15 mouse cellular contexts compared by ENCODE assay signal in genomic region chr11:5176685-5177084, GRCm38 (mm10). TPM values are rescaled to one million over a fixed set of nuclear protein-coding genes. Genes with fewer than 3 reads are reported as not detected.
A peak's percentile ranks its signal among the peaks of the same experiment; 100 is the strongest.
DNase-seq lines count a peak whose midpoint lies in the region; ATAC-seq and TF ChIP-seq lines count a peak whose summit lies in the region.
"Had no signal": no experiment of that assay in that cellular context is flagged by ENCODE, and none has a peak within 500 bp of the region (broad histone marks: within the 10 kb centered on the region; RNA-seq: fewer than 3 reads in every experiment).

No protein-coding gene starts in this region.

- no peaks in the 10 kb centered on the region for H3K27me3 ChIP-seq in lung, embryonic 14.5 days (ENCODE audit: insufficient read depth, low read length)
- no peaks in the 10 kb centered on the region for H3K27me3 ChIP-seq in embryonic facial prominence, embryonic 14.5 days (replicated peaks; ENCODE audit: control insufficient read depth, insufficient read depth, low read length)
- H3K27me3 ChIP-seq: embryonic facial prominence, embryonic 15.5 days; forebrain, embryonic 12.5 days; heart, embryonic 15.5 days; liver, embryonic 13.5 days; midbrain, embryonic 13.5 days; Patski had no signal

- H3K4me1 ChIP-seq in lung, embryonic 14.5 days (ENCODE audit: insufficient read depth), result no peaks in the 10 kb centered on the region
- peaks cover 3% of the 10 kb centered on the region for H3K4me1 ChIP-seq in lung, adult 2 months (ENCODE audit: control insufficient read depth, insufficient read depth, low read length)
- H3K4me1 ChIP-seq in embryonic facial prominence, embryonic 14.5 days (ENCODE audit: control insufficient read depth, insufficient read depth, low read length), result no peaks in the 10 kb centered on the region; the same call in 1 of the 2 replicates
- H3K4me1 ChIP-seq: liver, embryonic 13.5 days had no signal

- 55% methylated on average over 8 of the region's 8 CpGs for WGBS in lung, embryonic 14.5 days
- 63% methylated on average over 8 of the region's 8 CpGs for WGBS in lung, adult 2 months
- 63% methylated on average over 8 of the region's 8 CpGs for WGBS in embryonic facial prominence, embryonic 14.5 days

- H3K9me3 ChIP-seq in lung, embryonic 14.5 days (ENCODE audit: low read depth, low read length), result no peaks in the 10 kb centered on the region
- H3K9me3 ChIP-seq in embryonic facial prominence, embryonic 14.5 days (ENCODE audit: control insufficient read depth, low read length), result no peaks in the 10 kb centered on the region
- H3K9me3 ChIP-seq: embryonic facial prominence, embryonic 15.5 days; forebrain, embryonic 12.5 days; heart, embryonic 15.5 days; liver, embryonic 13.5 days; midbrain, embryonic 13.5 days had no signal

- no peak overlapping the region for H3K9ac ChIP-seq in lung, embryonic 14.5 days
- no peak overlapping the region for H3K9ac ChIP-seq in embryonic facial prominence, embryonic 14.5 days (ENCODE audit: low read depth, low read length)
- H3K9ac ChIP-seq: embryonic facial prominence, embryonic 15.5 days; forebrain, embryonic 12.5 days; heart, embryonic 15.5 days; liver, embryonic 13.5 days; midbrain, embryonic 13.5 days had no signal

- TF ChIP-seq POLR2A in lung, adult 2 months (IDR thresholded peaks at IDR 0.05; ENCODE audit: borderline replicate concordance, extremely low read depth, low read depth, low read length), result no peak

- no peak overlapping the region for H3K27ac ChIP-seq in lung, embryonic 14.5 days (ENCODE audit: low read depth)
- no peak overlapping the region; the same call in 1 of the 2 replicates for H3K27ac ChIP-seq in embryonic facial prominence, embryonic 14.5 days (replicated peaks; ENCODE audit: low read depth, low read length)
- H3K27ac ChIP-seq: embryonic facial prominence, embryonic 15.5 days; forebrain, embryonic 12.5 days; heart, embryonic 15.5 days; hindbrain, postnatal 0 days; liver, embryonic 13.5 days; midbrain, embryonic 13.5 days had no signal

- DNase-seq in lung, embryonic 14.5 days, result no peak
- no peak for DNase-seq in lung, adult 2 months
- peak; percentile 24 to 39 for DNase-seq in CD8-positive naive resting alpha-beta T cell, adult 2 months (ENCODE audit: low read depth in 2 of 2, low spot score in 2 of 2)
- peak; percentile 58 for DNase-seq in embryonic facial prominence, embryonic 14.5 days (ENCODE audit: low spot score)
- DNase-seq in thymus, postnatal 25 days, result peak; percentile 68
- no peak for DNase-seq in testis, postnatal 14 days (ENCODE audit: low spot score)
- no peak for DNase-seq in embryo, embryonic 10.5 days (ENCODE audit: low spot score)
- DNase-seq: cerebellum, postnatal 36 days; liver, embryonic 13.5 days had no signal

- H3K4me2 ChIP-seq in lung, embryonic 14.5 days, result no peak overlapping the region
- no peak overlapping the region for H3K4me2 ChIP-seq in embryonic facial prominence, embryonic 14.5 days (ENCODE audit: low read depth, low read length)
- H3K4me2 ChIP-seq: embryonic facial prominence, embryonic 15.5 days; forebrain, embryonic 12.5 days; heart, embryonic 15.5 days; liver, embryonic 13.5 days; midbrain, embryonic 13.5 days had no signal

- no peak overlapping the region for H3K4me3 ChIP-seq in lung, embryonic 14.5 days (ENCODE audit: low read depth, low read length)
- no peak overlapping the region for H3K4me3 ChIP-seq in lung, adult 2 months (replicated peaks; ENCODE audit: extremely low read depth, low read depth, low read length)
- H3K4me3 ChIP-seq in embryonic facial prominence, embryonic 14.5 days (ENCODE audit: low read depth, low read length), result no peak overlapping the region
- H3K4me3 ChIP-seq: embryonic facial prominence, embryonic 15.5 days; forebrain, embryonic 12.5 days; heart, embryonic 15.5 days; liver, embryonic 13.5 days; midbrain, embryonic 13.5 days had no signal

- no peak for TF ChIP-seq CTCF in lung, embryonic 14.5 days (IDR thresholded peaks at IDR 0.05; ENCODE audit: low read depth)
- no peak for TF ChIP-seq CTCF in lung, adult 2 months (IDR thresholded peaks at IDR 0.05; ENCODE audit: insufficient read depth, low read length)

- ATAC-seq in lung, embryonic 14.5 days (ENCODE audit: insufficient read depth), result 0 out of 2 replicates have a peak, but pooled peaks have one; percentile 15
- ATAC-seq in embryonic facial prominence, embryonic 14.5 days (ENCODE audit: low read depth), result no peak
- ATAC-seq: hindbrain, postnatal 0 days; midbrain, embryonic 13.5 days; Patski had no signal

- no peaks in the 10 kb centered on the region for H3K36me3 ChIP-seq in lung, embryonic 14.5 days (ENCODE audit: insufficient read depth)
- no peaks in the 10 kb centered on the region for H3K36me3 ChIP-seq in embryonic facial prominence, embryonic 14.5 days (ENCODE audit: control insufficient read depth, insufficient read depth, low read length)
- H3K36me3 ChIP-seq: embryonic facial prominence, embryonic 15.5 days; forebrain, embryonic 12.5 days; heart, embryonic 15.5 days; liver, embryonic 13.5 days; midbrain, embryonic 13.5 days had no signal

RNA-seq across cellular contexts. Expression of gene Emid1, which starts 24.6 kb away (rescaled TPM):
- 50.7 and 52.1 TPM in 2 replicates for polyA plus RNA-seq in lung, embryonic 14.5 days (2014; fragmentation: Nextera tagmentation; extraction: Ambion mirVana)
- 31.4 and 40.2 TPM in 2 replicates for polyA plus RNA-seq in lung, adult 2 months (2012; rRNA removed)
- 38.0 and 41.9 TPM in 2 replicates for polyA plus RNA-seq in embryonic facial prominence, embryonic 14.5 days (2014; fragmentation: Nextera tagmentation; extraction: Ambion mirVana)
- polyA plus RNA-seq: Patski had no signal

Comparison
In these comparisons a context has a peak if more than half of its experiments do, and no peak if none do; other contexts are left out.
1. DNase-seq: peak in CD8-positive naive resting alpha-beta T cell, adult 2 months (2 of 2), embryonic facial prominence, embryonic 14.5 days (single experiment) and thymus, postnatal 25 days (single experiment); none in lung, embryonic 14.5 days (single experiment), lung, adult 2 months (single experiment), testis, postnatal 14 days (single experiment) and embryo, embryonic 10.5 days (single experiment).